Mouse (Mus musculus) MEL-GATA-1-ER (cell line): ENCODE results near the gene Plcb3.

Experiments used
- DNase-seq: peaks from one replicate; pipeline ENCODE4 v3.0.0-alpha.2; 2012; ENCODE audit warnings: low read depth; ENCODE audit errors: extremely low read depth

Gene Plcb3

DNA sequence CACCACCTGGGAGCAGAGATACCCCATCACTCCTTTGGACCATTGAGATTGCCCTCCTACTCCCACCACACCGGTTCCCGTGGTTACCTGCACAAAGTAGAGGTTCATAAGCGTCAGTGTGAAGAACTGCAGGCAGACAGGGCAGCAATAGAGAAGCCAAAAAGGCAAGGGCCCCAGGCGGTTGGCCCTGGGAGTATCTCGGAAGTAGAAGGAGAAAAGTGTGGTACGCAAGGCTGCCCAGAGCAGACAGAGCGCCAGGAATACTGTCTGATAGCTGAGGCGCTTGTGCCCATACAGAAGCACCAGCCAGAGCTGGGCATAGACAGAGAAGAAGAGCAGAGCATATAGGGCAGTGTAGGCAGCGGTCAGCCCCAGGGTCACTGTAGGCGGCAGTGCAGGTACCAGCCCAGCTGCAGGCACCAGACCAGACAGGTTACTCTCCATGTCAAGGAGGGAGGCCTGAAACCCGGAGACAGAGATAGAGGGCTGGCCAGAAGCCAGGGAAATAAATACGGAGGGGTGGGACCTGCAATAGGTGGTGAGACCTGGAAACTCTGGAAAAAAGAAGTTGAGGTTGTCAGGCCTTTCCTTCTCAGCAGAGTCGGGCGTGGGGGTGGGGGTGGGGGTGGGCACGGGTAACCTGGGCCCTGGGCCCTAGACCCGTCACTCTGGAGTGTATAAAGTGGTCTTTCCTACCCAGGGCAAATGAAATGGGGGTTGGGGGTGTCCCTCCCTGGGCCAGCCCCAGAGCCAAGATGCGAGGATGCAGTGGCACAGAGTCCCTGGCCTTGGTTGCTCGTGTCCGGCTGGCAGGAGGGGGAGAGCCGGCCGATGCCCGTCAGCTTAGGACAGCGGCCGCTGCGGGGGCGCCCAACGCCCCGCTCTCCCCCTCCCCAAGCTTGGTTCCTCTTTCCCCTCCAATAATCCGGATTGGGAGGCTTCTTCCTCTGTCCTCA, 35.6 kb downstream of the Plcb3 start:
- DNase-seq, result no peak

DNA sequence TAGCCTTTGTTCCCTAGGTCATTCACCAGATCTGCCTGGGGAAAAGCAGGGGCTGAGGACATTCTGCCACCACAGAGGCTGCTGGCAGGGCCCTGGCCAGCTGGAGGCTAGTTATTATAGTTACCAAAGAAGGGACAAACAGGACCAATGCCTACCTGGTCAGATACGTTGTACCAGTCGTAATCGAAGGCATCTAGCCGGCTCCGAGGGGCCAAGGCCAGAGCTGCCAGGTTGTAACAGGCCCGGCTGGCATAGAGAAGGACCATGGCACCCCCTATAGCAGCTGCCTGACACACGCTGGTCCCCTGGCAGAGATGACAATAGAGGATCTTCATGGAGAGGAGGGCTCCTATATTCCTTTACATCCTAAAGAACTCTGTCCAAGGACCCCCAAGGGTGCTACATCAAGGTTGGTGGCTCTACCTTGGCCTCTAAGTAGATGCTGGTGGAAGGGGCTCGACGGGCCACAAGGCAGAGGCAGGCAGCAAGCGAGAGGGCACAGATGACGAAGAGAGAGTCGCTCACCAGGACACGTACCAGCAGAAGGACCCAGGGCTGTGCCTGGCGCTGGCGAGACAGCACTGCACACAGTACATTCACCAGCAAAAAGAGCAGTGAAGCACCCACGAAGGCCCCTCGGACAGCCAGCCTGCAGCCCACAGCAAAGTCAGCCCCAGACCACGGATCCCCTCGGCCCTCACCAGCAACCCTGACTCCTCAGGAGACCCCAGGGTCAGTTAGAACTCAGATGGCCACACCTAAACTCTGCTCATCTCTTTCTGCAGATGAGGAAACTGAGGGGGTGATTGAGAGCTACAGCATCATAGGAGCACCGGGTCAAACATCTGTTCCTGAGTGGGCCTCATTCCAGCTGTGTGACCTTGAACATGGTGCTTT, 36.9 kb downstream of the Plcb3 start:
- DNase-seq, result no peak

DNA sequence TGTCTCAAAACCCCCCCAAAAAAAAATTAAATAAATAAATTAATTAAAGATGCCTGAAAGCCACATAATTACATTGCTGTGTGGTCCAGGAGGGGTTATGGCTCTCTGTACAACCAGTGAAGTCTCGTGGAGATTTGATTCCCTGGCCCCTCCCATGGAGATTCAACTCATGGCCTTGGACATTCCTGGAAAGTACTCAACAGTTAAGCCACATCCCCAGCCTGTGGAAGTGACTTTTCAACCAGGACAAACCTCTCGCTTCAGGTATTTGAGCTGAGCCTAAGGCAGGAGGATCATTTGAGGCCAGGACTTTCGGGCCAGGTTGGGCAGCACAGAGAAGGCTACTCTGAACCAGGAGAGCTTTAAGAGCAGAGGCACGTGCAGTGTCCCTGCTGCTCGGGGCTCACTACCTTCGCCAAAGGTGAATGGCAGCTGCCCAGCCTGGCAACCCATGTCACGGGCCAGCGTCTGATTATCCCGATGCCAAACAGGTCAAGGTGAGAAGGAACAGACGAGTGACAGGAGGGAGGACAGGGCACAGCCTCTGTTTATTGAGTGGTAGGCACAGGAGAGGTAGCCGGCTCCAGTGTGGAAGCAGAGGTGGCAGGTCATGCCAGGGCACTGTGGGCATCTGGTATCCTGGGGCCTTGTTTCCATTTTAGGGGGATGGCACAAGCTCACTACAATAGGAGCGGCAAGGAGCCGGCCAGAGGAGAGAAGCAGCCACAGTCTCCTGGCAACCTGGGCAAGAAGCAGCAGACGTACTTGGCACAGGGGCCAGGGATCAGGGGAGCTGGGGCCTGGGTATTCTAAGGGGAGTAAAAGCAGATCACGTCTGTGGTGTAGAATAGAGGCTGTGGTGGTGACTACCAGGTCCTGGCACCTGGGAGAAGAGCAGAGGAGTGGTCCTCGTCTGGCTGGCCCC, 38.5 kb downstream of the Plcb3 start:
- DNase-seq, result no peak

DNA sequence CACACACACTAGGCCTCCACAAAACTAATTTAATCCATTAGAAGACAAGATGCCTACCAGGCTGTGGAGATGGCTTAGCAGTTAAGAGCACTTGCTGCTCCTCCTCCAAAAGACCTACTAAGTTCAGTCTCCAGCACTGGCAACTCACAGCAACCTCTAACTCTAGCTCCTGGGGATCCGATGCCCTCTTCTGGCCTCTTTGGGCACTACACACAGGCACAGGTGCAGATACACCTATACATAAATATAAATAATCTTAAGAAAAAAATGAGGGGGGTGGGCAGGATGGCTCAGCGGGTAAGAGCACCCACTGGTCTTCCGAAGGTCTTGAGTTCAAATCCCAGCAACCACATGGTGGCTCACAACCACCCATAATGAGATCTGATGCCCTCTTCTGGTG, 40.0 kb downstream of the Plcb3 start:
- DNase-seq, result no peak

DNA sequence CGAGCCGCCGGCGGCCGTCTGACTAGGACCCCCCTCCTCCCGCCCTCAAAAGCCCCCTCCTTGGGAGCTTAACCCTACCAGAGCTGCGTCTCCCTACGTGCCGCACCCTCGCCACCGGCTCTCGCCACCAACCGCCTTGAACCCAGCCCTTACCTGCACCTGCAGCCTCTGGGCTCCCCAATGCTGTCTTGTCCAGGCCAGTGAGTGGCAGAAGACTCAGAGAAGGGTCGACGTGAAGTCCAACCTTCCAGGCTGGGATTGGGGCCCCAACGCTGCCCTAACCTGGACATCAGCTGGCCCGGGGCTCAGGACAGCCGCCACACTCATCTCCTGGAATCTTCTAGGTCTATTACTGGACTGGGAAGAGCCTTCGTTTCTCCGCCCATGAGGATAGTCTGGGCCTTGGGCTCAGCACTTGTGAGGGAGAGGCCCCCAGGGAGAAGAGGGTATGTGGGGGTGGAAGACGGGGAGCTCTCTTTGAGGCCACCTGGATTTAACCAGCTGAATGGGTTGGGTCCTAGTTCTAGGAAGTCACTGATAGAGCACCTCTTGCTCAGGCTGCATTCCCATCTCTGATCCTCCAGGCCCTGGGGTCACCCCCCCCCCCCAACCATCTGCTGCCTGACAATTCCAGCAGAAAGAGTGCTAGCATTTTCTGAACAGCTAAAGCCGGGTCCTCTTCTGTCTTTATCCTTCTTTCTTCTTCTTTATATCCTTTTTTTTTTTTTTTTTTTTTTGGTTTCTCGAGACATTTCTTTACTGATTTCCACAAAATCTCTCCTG, 41.9 kb downstream of the Plcb3 start, which contains the start of gene Kcnk4:
Kcnk4 (minus strand) TSS at position 321 of the 783 bp plus-strand sequence.
- DNase-seq, result no peak

DNA sequence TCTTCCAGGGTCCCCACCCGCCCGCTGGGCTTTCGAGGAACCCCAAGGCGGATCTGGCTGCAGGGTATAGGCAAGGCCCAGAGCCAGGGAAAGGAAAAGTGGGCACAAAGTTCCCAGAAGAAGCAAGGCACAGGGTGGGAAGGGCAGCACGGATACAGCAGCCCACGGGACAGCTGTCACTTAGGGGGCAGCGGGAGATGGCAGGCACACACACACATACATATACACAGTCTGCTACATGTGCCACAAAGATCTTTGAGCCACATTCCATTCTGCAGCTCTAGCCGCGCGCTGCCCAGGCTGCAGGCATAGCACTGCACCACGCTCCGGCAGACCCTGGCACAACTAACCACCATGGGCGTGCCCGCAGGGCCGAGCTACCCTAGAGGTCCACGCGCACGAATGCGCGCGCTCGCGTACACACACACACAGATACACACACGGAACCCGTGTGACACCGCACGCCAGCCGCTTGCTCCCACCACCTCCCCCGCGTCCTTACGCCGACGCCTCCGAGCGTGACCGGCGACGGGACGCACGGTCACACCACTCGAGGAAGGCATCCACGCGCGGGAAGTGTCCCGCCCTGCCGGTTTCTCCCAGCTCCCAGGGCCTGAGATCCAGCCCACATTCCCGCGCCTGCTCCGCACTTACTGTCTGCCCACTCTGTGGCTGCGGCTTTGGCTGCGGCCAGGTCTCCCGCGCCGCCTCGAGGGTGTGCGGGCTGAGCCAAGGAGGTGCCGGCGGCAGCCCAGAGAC, 42.7 kb downstream of the Plcb3 start:
- no peak for DNase-seq

DNA sequence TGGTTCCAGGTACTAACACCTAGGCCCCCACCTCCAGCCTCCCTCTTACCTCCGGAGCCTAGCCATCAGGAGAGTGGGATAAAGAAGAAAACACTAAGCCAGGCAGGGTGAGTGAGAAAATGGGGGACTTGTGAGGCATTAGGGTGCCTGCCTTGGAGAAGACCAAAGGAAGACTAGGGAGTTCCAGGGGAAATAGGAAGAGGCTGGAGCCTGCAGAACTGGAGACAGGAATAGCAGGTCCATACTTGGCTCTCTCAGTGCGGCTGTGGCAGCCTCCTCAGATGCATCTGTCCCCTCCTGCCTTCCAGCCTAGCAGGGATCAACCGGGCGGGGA, 43.2 kb downstream of the Plcb3 start:
- DNase-seq, result no peak

DNA sequence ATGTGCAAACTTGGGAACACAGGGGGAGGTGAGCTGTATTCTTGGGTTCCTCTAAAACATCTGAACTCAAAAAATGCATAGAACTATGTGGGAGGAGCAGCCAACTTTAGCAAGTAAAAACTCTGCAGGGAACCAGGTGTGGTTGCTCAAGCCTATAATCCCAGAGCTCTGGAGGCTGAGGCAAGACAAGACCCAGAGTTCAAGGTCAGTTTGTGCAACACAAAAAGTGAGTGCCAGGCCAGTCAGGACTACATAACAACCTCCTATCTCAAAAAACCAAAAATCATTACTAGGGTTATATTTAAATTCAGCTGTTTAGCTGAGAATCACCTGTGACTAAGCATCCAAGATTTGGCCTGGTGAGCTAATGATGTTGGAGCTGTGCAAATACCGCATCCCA, 44.3 kb downstream of the Plcb3 start:
- no peak for DNase-seq

DNA sequence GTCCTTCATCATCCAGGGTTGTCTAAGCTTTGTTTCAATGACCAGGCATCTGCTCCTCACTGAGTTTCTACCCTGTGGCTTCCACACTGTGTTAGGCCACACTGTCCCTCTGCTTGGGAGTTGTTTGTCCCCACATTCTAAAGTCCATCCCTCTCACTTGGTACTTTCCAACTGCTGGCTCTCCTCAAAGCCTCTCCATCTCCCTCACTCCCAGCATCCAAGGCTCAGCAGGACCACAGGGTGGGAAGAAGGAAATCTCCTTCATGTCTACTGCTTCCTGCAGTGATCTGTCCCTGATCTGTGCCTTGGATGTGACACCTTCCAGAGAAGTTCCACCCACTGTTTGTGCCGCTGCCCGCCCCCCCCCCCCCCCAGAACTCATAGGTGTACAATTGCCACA, 45.3 kb downstream of the Plcb3 start:
- DNase-seq, result no peak

DNA sequence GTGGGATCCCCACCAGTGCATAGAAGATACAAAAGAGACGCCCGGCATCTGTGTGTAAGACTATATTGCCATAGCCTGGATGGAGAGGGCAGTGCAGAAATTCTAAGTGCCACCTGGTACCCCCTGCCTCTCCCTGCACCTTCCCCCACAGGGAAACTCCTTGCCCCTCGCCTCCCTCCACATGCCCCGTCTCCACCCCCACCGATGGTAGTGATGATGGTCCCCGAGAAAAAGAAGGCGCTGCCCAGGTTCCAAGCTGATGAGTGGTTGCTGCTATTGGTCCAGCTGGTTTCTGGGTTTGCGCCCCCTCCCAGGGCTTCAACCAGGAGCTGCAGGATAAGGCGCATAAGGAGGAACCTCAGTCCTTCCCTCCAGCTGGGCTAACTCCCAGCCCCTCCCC, 48.2 kb downstream of the Plcb3 start:
- DNase-seq, result no peak

DNA sequence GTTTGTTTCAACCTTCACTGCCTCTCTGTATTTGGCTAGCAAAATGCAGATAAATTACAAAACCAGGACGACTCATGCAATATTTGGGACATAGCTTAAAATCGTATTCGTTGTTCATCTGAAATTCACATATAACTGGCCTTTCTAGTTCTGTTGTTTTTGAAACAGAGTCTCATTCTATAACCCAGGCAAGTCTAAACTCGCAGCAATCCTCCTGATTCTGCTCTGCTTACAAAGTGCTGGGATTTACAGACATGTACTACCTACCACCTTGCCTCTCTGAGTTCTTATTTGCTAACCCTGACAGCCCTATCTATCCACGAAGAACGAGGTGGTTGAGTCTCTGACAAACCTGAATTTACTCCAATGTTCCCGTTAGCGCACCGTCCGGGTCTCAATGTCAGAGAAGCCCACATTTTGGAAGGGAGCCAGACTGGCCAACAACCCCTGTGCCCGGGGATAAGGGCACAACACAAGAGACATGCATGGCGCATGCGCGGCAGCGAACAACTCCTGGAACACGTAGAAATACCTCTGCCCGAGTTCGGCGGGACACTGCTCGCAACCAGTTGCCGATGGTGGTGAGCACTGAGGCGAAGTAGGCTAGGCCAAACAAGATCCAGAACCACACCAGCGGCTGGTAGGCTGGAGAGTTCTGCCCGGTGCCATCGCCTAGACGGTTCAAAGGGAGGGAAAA, 49.6 kb downstream of the Plcb3 start:
- no peak for DNase-seq

DNA sequence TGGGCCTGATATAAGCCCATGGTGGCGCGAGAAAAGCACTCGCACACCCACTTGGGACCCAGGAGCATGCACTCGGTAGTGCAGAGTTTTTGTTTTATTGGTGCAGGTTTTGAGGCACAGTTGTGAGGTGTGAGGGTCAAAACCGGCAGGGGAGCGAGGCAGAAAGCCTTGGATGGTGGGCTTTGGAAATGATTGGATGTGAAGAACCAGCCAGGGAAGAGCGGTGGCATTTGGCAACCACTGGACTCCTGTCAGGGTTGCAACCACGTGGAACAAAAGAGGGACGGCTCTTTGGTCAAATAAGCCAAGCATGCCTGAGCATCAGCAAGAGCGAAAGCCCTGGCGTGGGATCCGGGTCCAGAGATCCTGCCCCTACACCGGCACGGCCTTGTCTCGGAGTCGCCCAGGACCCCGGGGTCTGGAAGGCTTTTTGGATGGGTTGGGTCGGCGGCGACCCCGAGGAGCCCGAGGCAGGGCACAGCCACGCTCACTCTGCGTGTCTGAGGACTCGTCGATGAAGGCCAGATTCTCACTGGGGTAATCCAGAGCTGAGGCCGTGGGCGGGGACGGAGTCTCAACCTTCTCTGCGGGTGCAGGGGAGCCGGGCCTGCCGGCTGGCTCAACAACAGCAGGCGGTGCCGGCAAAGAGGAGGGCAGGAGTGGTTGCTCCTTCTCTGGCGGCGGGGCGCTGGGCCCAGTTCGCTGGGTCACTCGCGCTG, 50.5 kb downstream of the Plcb3 start:
- no peak for DNase-seq

DNA sequence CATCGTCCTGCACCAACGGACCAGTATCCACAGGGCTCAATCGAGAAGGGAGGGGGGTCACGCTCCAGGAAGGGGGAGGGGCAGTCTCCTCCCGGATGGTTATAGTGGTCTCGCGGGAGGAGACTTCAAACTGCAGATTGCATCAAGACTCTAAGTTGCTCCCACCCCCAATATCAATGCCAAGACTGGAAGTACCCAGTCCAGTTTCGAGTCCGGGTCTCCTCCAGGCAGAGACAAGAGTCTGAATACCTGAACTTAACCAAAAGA, 51.0 kb downstream of the Plcb3 start, which contains the start of gene Catsperz:
Catsperz (minus strand) TSS at position 74 of the 267 bp plus-strand sequence.
- no peak for DNase-seq

DNA sequence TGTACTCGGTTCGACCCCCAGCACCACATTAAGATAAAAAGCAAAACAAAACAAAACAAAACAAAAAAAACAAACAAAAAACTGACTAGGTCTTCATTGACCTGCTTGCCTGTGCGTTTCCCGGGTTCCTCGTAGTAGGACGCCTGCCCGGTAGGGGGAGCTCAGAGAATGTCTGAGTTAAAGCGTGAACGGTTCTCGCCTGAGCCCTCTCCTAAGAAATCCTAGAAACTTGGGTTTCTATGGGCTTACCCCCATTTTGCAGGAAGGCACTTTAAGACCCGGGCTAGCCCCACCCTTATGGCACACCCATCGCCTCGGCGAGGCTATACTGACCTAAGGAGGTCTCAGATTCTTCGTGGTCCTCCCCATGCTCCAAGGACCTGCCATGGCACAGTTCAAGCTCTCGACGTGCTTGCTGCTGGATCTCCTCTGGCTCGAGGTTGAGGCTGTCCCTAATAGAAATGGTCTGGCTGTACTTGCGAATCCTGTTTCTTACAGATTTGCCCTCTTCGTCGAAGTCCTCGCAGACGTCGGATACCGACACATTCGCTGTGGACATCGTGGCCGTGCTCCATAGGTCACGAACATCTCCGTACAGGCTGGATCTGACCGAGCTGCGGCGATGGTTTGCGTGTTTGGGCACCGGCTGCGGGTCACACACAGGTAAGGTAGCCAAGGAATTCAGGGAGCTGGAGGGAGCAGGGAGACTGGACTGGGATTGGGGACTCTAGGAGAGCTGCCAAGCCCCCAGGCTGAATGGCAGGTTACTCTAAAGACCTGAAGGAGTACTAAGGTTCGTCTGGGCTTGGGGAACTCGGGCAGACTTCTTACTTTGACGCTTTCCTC, 51.6 kb downstream of the Plcb3 start:
- no peak for DNase-seq

DNA sequence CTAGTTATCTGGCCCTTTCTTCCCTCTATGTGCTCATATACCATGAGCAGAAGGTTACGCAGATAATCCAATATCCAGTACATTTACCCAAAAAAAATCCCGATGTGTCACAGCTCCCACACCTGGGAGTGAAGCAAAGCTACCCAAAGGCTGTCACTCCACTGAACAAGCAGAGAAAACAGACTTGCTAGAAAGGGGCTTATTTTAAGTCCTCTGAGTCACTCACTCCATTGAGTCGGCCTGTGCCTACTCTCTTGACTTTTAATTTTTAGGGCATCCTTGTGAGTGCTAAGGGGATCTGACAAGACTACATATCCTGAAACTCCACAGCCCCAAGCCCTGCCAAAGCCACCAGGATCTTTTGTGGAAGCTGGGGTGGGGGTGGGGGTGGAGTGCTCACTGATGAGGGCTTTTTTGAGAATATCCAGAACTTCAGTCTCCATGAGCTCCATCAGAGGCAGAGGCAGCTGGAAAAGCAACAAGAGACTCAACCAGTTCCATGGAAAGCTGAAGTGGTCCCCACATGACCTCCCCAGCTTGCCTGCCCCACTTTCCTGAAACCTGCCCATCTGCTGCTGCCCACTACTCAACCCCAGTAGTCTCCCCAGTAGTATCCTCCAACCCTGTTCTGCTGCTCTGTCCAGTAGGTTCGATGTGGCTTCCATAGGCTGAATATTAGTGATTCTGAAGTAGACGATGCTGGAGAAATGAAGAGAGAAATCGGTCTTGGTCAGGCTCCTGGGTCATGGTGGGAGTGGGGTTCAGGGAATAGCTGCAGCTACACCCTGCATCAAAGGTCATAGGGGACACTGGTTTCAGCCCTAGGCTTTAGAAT, 53.2 kb downstream of the Plcb3 start:
- DNase-seq, result no peak

DNA sequence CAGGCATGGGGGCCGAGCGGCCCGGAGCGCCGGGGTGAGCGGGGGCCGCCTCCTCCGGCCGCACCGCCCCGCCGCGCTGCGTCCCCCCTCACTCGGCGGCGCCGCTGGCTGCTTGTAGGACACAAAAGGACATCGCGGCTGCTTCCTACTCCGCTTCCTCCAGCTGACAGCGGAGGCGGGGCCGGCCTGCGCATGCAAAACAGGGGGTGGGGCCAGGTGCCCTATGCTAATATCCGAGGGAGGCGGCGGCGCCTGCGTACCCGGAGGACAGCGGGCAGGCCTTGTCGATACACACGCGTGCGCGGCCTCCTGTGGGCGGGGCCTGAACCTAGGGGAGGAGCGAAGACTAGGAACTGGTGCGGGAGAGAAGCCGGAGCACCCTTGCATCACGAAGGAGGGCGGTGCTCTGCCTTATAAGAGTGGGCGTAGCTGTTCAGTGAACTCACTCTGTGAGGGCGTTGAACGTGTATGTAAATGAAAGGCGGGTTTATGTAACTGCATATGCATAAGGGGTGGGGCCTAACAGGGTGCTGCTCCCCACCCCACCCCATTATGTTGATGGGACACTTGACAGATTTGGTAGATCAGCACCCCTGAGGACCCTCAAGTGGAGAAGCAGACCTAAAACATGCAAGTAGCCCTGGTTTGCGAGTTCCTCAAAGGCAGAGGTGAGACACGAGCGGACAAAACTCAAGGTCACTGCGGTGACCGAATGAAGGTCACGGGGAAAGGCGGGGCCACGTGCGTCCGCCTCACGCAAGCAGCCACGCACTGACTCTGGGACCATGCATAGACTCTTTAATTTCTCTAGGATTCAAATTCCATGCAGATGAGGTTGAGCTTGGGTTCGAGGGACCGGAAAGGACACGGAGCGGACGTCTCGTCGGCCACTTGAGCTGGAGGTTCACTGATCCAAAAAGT, 54.4 kb downstream of the Plcb3 start, which contains the start of gene Esrra:
Esrra (minus strand) TSS at position 167 of the 921 bp plus-strand sequence.
- peak; percentile 98 for DNase-seq
